Mouse (Mus musculus) heart, embryonic 10.5 days (tissue): ENCODE data around the gene Cisd3. TPM values are rescaled to one million over a fixed set of nuclear protein-coding genes. Genes with fewer than 3 reads are reported as not detected.
A peak's percentile ranks its signal among the peaks of the same experiment; 100 is the strongest.

ENCODE experiments used
- DNase-seq: peaks from one replicate; pipeline ENCODE4 v3.0.0-alpha.2; 2017; ENCODE audit warnings: low spot score
- H3K27ac ChIP-seq: fragments of 300-500 bp; sonication (generic); 2 replicates; pipeline ENCODE4 v1.5.1; 2016; ENCODE audit warnings: mild to moderate bottlenecking
- H3K27me3 ChIP-seq: fragments of 300-500 bp; sonication (generic); 2 replicates; pipeline ENCODE4 v1.6.1; 2016; ENCODE audit warnings: mild to moderate bottlenecking; ENCODE audit not compliant: poor library complexity, insufficient read depth, severe bottlenecking
- H3K36me3 ChIP-seq: fragments of 300-500 bp; sonication (generic); 2 replicates; pipeline ENCODE4 v1.6.1; 2016; ENCODE audit warnings: mild to moderate bottlenecking, moderate library complexity
- H3K4me1 ChIP-seq: fragments of 300-500 bp; sonication (generic); 2 replicates; pipeline ENCODE4 v1.6.1; 2016; ENCODE audit warnings: mild to moderate bottlenecking
- H3K4me3 ChIP-seq: fragments of 300-500 bp; sonication (generic); 2 replicates; pipeline ENCODE4 v1.5.1; 2016; ENCODE audit warnings: mild to moderate bottlenecking, moderate library complexity
- H3K9me3 ChIP-seq: fragments of 300-500 bp; sonication (generic); 2 replicates; pipeline ENCODE4 v1.6.1; 2016; ENCODE audit warnings: mild to moderate bottlenecking, moderate library complexity
- WGBS: fragments of 180-500 bp; shearing (Covaris S2); methylation state at CpG from one replicate; pipeline ENCODE4 v1.1.7; 2016; 5-methylcytosine and 5-hydroxymethylcytosine counted together
- polyA plus RNA-seq: library from polyadenylated mRNA; unstranded; fragments of >200 nt; fragmentation: Nextera tagmentation; extraction: Ambion mirVana; gene quantifications from 2 replicates; pipeline ENCODE4 v1.2.1, GENCODE M21; 2016

Cisd3 gene
- polyA plus RNA-seq, 1 experiment from 2014 or later = 49.8 TPM

- 0 out of 2 replicates have a peak overlapping the region, but pooled peaks have one; percentile 97 for H3K27ac ChIP-seq
- peaks cover 70% of the 10 kb centered on the region for H3K4me1 ChIP-seq
- 86% methylated on average over 13 of the region's 13 CpGs for WGBS
- H3K4me3 ChIP-seq = peak overlapping the region; percentile 91; the same call in 1 of the 2 replicates
- no peaks in the 10 kb centered on the region for H3K9me3 ChIP-seq
- peaks cover 49% of the 10 kb centered on the region for H3K36me3 ChIP-seq
- H3K27me3 ChIP-seq = 0 out of 2 replicates have a peak, but pooled peaks cover 11% of the 10 kb centered on the region
- DNase-seq = no peak
Measured at GRCm38 (mm10) chr11:97665431-97665830, 20.2 kb upstream of the Cisd3 start.

GRCm38 (mm10) chr11:97666221-97666620, 19.4 kb upstream of the Cisd3 start:
- H3K4me3 ChIP-seq = no peak overlapping the region
- no peak for DNase-seq
- H3K4me1 ChIP-seq = peaks cover 70% of the 10 kb centered on the region
- WGBS = 90% methylated on average over 7 of the region's 7 CpGs
- H3K27me3 ChIP-seq = 0 out of 2 replicates have a peak, but pooled peaks cover 7% of the 10 kb centered on the region
- H3K9me3 ChIP-seq = no peaks in the 10 kb centered on the region
- no peak overlapping the region for H3K27ac ChIP-seq
- H3K36me3 ChIP-seq = peaks cover 57% of the 10 kb centered on the region

GRCm38 (mm10) chr11:97666794-97667193, 18.8 kb upstream of the Cisd3 start:
- peaks cover 63% of the 10 kb centered on the region for H3K36me3 ChIP-seq
- no peak for DNase-seq

GRCm38 (mm10) chr11:97668160-97668559, 17.5 kb upstream of the Cisd3 start:
- Histone ChIP-seq H3K27ac (peak overlapping the region; percentile 91; the same call in 1 of the 2 replicates), H3K27me3 (no peaks in the 10 kb centered on the region), H3K4me1 (peaks cover 57% of the 10 kb centered on the region), H3K36me3 (peaks cover 76% of the 10 kb centered on the region), H3K9me3 (no peaks in the 10 kb centered on the region), H3K4me3 (0 out of 2 replicates have a peak overlapping the region, but pooled peaks have one; percentile 47)
- WGBS = 85% methylated on average over 7 of the region's 7 CpGs
- no peak for DNase-seq

More at GRCm38 (mm10) chr11:97666794-97667193, 18.8 kb upstream of the Cisd3 start:
- Histone ChIP-seq H3K27ac (no peak overlapping the region), H3K4me3 (no peak overlapping the region), H3K4me1 (peaks cover 66% of the 10 kb centered on the region), H3K27me3 (0 out of 2 replicates have a peak, but pooled peaks cover 1% of the 10 kb centered on the region), H3K9me3 (no peaks in the 10 kb centered on the region)
- WGBS = 89% methylated on average over 15 of the region's 15 CpGs

- H3K27ac ChIP-seq = peak overlapping the region; percentile 91
- peaks cover 54% of the 10 kb centered on the region for H3K4me1 ChIP-seq
- H3K27me3 ChIP-seq = no peaks in the 10 kb centered on the region
- DNase-seq = no peak
- H3K36me3 ChIP-seq = peaks cover 88% of the 10 kb centered on the region
- WGBS = 29% methylated on average over 15 of the region's 15 CpGs
- H3K4me3 ChIP-seq = peak overlapping the region; percentile 47
- no peaks in the 10 kb centered on the region for H3K9me3 ChIP-seq
Measured at GRCm38 (mm10) chr11:97669268-97669667, 16.4 kb upstream of the Cisd3 start.

- Histone ChIP-seq H3K4me1 (peaks cover 49% of the 10 kb centered on the region), H3K27me3 (no peaks in the 10 kb centered on the region), H3K4me3 (peak overlapping the region; percentile 47), H3K27ac (peak overlapping the region; percentile 91), H3K36me3 (peaks cover 93% of the 10 kb centered on the region), H3K9me3 (no peaks in the 10 kb centered on the region)
- DNase-seq = peak; percentile 93
- 9% methylated on average over 6 of the region's 6 CpGs for WGBS
Measured at GRCm38 (mm10) chr11:97669829-97670228, 15.8 kb upstream of the Cisd3 start.

GRCm38 (mm10) chr11:97670234-97671176, 15.1 kb upstream of the Cisd3 start:
- Histone ChIP-seq H3K36me3 (peaks cover 94% of the 10 kb centered on the region), H3K4me3 (peak overlapping the region; percentile 47), H3K27ac (peak overlapping the region; percentile 91), H3K27me3 (no peaks in the 10 kb centered on the region), H3K4me1 (peaks cover 42% of the 10 kb centered on the region), H3K9me3 (no peaks in the 10 kb centered on the region)
- DNase-seq = no peak
- WGBS = 26% methylated on average over 13 of the region's 13 CpGs

- Histone ChIP-seq H3K27me3 (no peaks in the 10 kb centered on the region), H3K36me3 (peaks cover 94% of the 10 kb centered on the region), H3K4me1 (peaks cover 47% of the 10 kb centered on the region), H3K9me3 (no peaks in the 10 kb centered on the region), H3K27ac (no peak overlapping the region), H3K4me3 (no peak overlapping the region)
- no peak for DNase-seq
- WGBS = 47% methylated on average over 2 of the region's 2 CpGs
Measured at GRCm38 (mm10) chr11:97671177-97671527, 14.5 kb upstream of the Cisd3 start.

- WGBS = 83% methylated on average over 11 of the region's 11 CpGs
Measured at GRCm38 (mm10) chr11:97673148-97673547, 12.5 kb upstream of the Cisd3 start.

GRCm38 (mm10) chr11:97676050-97676754, 9.4 kb upstream of the Cisd3 start:
- H3K9me3 ChIP-seq = no peaks in the 10 kb centered on the region
- peaks cover 36% of the 10 kb centered on the region for H3K4me1 ChIP-seq
- no peaks in the 10 kb centered on the region for H3K27me3 ChIP-seq
- H3K27ac ChIP-seq = peak overlapping the region; percentile 42; the same call in 1 of the 2 replicates
- H3K36me3 ChIP-seq = peaks cover 94% of the 10 kb centered on the region
- DNase-seq = no peak
- 0 out of 2 replicates have a peak overlapping the region, but pooled peaks have one; percentile 5 for H3K4me3 ChIP-seq
- WGBS = 65% methylated on average over 15 of the region's 15 CpGs

More at GRCm38 (mm10) chr11:97673148-97673547, 12.5 kb upstream of the Cisd3 start:
- DNase-seq = no peak
- Histone ChIP-seq H3K27me3 (no peaks in the 10 kb centered on the region), H3K36me3 (peaks cover 95% of the 10 kb centered on the region), H3K4me1 (peaks cover 51% of the 10 kb centered on the region), H3K4me3 (no peak overlapping the region), H3K27ac (no peak overlapping the region), H3K9me3 (no peaks in the 10 kb centered on the region)

- Histone ChIP-seq H3K4me1 (peaks cover 39% of the 10 kb centered on the region), H3K27me3 (no peaks in the 10 kb centered on the region), H3K9me3 (no peaks in the 10 kb centered on the region), H3K4me3 (no peak overlapping the region), H3K27ac (no peak overlapping the region), H3K36me3 (peaks cover 94% of the 10 kb centered on the region)
- DNase-seq = no peak
- 85% methylated on average over 15 of the region's 15 CpGs for WGBS
Measured at GRCm38 (mm10) chr11:97677381-97677780, 8.2 kb upstream of the Cisd3 start.

- Histone ChIP-seq H3K9me3 (no peaks in the 10 kb centered on the region), H3K27ac (0 out of 2 replicates have a peak overlapping the region, but pooled peaks have one; percentile 22), H3K36me3 (peaks cover 94% of the 10 kb centered on the region), H3K4me3 (no peak overlapping the region), H3K27me3 (no peaks in the 10 kb centered on the region), H3K4me1 (peaks cover 39% of the 10 kb centered on the region)
- no peak for DNase-seq
- WGBS = 63% methylated on average over 8 of the region's 8 CpGs
Measured at GRCm38 (mm10) chr11:97677842-97678241, 7.8 kb upstream of the Cisd3 start.
